Mouse (Mus musculus) ovary, postnatal 36 days (tissue): ENCODE measurements at regions not wholly inside any gene's neighbourhood (a gene's known extent, or its start where the extent isn't known, plus 50 kb on each side); places are given as distances from the start of the nearest gene placed in this dataset.
A peak's percentile ranks its signal among the peaks of the same experiment; 100 is the strongest.

ENCODE experiments used
- DNase-seq: peaks from one replicate; pipeline ENCODE4 v3.0.0; 2022; ENCODE audit warnings: low spot score, mixed read lengths

DNA sequence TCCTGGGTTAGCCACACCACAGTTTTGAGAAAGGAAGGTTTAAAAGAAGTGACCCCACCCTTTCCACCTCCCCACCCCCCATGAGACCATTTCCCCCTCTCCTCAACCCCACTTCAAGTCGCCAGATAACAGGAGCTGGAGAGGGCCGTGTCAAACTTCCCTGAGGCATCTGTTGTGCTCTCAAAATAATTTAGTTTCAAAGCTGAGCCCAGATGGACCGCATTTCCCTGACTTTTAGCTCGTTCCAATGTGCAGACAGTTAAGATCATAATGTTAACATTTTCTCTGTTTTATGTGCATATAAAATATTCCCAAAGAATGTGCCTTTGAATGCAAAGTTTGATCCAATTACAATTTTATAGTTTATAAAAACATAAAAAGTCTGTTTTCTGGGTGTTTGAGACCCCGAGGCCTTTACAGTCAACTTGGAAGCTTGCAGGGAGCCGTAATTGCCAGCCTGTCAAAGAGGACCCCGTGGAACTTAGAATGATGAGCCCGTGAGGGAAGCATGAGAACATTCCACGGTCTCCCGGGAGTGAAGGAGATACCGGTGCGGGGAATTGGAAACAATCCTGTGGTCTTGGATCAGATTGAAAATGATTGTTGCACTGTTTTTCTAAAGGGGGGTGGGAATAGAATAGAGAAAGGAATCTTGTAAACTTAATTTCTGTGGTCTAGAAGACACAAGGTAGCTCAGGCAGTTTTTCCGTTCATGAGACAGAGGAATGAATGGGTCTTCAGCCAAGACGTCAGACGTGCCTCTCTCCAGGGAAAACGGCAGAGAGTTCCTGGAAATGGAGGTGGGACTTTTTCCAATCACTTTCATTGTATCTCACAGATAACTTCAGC lies 903.3 kb downstream of the Mrps31 start:
- no peak for DNase-seq

DNA sequence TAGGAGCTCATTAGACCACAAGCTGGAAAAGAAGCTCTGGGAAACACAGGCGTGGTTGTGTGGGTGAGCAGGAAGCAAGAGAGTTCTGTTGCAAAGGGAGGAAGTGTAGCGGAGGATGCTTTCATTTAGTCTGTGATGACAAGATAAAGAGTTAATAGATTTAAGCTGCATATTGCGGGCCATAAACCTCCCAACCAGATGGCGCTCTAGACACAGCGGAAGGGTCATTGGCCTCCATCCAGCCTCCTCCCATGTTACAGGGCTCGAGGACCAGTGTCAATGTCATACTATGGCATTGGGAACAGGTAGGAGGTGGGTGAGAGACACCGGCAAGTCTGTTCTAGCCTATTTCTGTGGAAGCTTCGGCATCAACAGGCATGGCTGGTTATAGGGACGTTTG lies 908.4 kb downstream of the Mrps31 start:
- peak; percentile 45 for DNase-seq

DNA sequence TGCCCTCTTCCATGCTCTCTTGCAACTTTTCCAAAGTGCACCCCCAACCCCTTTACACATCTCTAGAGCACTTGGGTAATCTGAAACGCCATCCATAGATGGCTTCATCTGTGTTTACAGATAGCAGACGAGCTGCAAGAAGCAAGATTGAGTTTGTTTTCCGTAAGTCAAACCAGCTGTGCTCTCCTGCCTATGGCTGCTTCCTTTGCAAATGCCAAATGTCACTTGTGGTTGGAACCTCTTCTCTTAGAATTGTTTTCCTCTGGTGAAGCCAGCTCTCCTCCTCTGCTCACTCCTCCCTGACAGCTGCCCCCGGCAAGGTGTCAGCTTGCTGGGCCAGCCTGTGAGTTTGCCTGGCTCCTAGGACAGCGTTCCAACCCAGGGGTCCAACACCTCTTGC lies 910.0 kb downstream of the Mrps31 start:
- no peak for DNase-seq

DNA sequence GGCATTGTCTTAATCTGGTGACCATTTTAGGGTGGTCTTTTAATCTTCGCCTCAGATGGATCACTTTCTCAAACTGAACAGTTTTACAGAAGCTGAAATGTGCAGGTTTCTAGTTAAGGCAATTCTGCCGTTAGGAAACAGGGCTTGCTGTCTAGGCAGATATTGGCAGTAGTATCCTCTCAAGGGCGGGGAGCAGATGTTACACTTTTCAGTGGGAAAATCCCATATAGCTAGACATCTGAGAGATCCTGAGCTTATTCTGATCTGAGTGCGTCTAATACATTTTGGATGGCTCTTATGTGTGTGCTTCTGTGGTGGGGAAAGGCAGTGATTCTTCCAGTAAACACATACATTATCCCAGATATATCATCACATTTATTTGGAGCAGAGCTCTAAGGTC lies 916.1 kb downstream of the Mrps31 start:
- no peak for DNase-seq

DNA sequence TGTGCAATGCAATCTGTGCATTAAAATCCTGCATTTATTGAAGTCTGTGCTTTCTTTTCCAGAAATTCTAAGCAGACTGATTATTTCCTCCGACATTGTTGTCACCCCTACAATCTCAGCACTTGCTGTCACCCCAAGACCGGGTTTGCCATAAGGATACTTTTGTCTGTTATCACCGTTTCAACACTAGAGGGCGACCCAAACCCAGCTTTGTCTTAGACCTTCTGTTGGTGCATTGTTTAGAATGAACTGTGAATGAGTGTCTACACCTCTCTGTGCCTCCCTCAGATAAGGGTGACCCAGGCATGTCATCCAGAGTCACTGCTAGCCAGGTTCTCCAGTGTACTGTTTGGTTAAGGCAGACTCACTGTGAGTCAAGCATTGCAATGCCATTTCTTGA lies 933.0 kb downstream of the Mrps31 start:
- no peak for DNase-seq

DNA sequence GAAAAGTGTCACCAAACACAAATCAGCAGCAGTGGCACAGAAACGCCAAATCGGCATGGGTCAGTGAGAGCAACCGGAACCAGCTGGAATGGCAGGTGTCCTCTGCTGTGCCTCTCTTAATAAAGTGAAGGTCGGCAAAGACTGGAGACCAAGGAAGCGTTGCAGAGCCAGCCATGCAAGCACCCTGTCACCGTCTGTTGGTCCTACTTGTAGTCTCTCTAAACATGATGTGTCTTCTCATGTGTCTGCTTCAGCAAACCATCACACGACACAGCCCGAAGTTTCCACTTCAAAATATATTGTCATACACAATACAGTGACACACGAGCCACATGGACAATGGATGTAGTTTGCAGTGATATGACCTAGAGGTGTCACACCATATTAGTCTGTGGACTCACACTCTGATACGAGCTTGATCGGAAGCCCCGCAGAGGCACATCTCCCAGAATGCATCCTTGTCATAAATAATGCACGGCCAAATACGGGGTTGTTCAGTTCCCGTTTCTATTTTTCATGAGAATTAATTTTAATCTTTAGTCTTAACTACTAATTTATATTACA lies 940.3 kb downstream of the Mrps31 start:
- no peak for DNase-seq

DNA sequence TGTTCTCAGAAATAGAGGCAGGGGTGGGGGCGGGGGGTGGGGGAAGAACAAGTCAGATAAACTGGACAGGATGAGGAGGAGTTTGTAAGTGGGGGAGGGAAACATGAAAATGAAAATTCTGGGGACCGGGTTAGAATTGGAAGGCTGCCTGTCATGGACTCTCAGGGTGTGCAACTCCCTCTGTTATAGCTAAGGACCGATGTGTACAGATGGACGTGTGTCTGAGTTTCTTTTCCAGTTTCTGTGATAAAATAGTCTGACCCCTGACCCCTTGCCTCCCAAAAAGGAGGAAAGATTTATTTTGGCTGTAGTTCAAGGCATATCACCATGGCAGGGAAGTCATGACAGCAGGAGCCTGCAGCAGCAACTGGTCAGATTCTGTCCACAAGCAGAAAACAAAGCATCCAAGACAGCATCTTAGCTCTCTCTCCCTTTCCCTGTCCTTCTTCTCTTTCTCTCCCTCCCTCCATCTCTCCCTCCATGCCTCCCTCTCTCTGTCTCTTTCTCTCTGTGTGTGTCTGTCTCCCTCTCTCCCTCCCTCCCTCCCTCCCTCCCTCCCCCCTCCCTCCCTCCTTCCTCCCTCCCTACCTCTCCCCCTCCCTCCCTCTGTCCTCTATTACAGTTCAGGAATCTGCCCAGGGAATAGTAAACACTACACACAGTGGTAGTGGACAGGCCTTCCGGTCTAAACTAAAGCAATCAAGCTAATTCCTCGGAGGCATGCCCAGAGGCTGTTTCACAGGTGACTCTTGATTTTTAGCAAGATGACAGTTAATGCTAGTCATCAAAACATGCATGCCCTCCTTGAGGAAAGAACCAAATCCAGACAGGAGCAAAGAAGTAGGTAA lies 941.3 kb downstream of the Mrps31 start:
- DNase-seq, result no peak

DNA sequence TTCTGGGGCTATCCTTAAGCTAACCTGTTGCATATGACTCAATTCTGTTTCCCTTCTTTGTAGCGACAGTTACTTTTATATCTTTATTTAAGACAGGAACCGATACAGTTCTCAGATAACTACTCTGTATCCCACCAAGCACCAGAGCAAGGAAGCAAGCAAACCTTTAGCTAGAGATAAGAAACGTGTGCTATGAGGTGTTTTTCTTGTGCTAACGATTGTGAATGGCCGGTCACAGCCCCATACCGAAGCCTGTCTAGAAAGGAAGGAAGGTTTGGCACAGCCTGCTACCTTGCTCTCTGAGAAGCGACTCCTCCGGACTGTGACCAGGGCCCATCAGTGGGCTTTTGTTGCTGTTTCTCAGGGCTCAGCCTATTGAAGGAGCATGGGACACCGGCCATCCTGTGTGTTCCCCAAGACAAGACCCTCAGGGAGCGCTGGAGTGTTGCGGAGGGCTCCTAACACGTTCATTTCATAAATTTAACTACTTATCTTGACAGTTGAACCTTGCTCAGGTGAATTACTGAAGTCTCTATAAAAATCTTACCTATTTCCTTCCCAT lies 949.0 kb downstream of the Mrps31 start:
- DNase-seq, result no peak

DNA sequence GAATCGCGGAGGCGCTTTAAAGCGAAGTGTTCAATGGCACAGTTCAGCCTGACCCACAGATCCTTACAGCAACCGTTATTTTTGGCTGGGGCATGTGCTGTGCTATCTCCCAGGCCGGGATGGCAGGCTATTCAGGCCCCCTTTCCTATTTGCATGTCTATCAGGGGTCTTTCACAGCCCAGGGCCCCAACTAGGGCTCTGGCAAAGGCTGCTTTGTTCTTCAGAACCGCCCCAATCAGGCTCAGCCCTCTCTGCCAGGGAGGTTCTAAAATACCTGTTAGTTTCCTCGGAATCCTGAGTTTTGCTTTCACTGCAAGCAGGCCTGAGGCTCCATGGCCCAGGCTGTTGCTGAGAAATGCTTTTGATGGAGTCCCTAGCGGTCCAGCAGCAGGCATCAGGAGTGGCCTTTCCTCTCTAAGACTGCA lies 949.7 kb downstream of the Mrps31 start:
- DNase-seq, result no peak
